In the genomic region with DNA sequence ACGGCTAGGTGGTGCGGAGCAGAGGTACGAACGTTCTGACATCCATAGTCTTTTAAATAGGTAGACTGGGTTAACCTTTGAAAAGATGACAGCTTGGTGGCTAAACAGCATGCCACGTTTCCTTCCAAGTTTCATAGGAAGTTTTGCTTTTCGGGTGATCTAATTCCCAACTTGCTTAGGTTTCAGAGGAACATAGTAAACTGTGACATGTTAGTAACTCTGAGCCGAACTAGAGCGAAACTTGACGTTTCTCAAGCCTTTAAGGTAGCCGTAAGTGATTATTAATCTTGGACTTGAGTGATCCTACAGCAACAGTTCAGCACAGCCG, we compare ENCODE assay signal across 8 mouse cellular contexts. TPM values are rescaled to one million over a fixed set of nuclear protein-coding genes. Genes with fewer than 3 reads are reported as not detected.
DNase-seq lines count a peak whose midpoint lies in the region; ATAC-seq lines count a peak whose summit lies in the region.

No protein-coding gene starts in this region.

- H3K36me3 ChIP-seq in kidney, embryonic 16.5 days (ENCODE audit: insufficient read depth, low read length), result no peaks in the 10 kb centered on the region
- H3K36me3 ChIP-seq in hindbrain, embryonic 15.5 days, result peaks cover 7% of the 10 kb centered on the region; the same call in 1 of the 2 replicates
- H3K36me3 ChIP-seq in midbrain, embryonic 16.5 days (ENCODE audit: control insufficient read depth, insufficient read depth, low read length), result peaks cover 2% of the 10 kb centered on the region; the same call in 1 of the 2 replicates

- H3K4me2 ChIP-seq in kidney, embryonic 16.5 days (replicated peaks; ENCODE audit: low read depth, low read length), result peak overlapping the region; percentile 83
- peak overlapping the region; percentile 66 for H3K4me2 ChIP-seq in hindbrain, embryonic 15.5 days
- H3K4me2 ChIP-seq in midbrain, embryonic 16.5 days (ENCODE audit: low read length), result peak overlapping the region; percentile 81

- H3K9ac ChIP-seq in kidney, embryonic 16.5 days (replicated peaks; ENCODE audit: low read length), result peak overlapping the region; percentile 90
- peak overlapping the region; percentile 85 for H3K9ac ChIP-seq in hindbrain, embryonic 15.5 days
- peak overlapping the region; percentile 93 for H3K9ac ChIP-seq in midbrain, embryonic 16.5 days (ENCODE audit: low read depth, low read length)

- ATAC-seq in kidney, embryonic 16.5 days (ENCODE audit: low FRiP score, low TSS enrichment), result no peak
- no peak for ATAC-seq in hindbrain, embryonic 15.5 days (ENCODE audit: low FRiP score, low read depth)
- ATAC-seq in midbrain, embryonic 16.5 days, result no peak
- no peak for ATAC-seq in activated CD4-positive, CD25-positive, alpha-beta regulatory T cell, adult 4 months

- peaks cover 12% of the 10 kb centered on the region; the same call in 1 of the 2 replicates for H3K4me1 ChIP-seq in kidney, embryonic 16.5 days (ENCODE audit: insufficient read depth, low read length)
- H3K4me1 ChIP-seq in hindbrain, embryonic 15.5 days (replicated peaks), result peaks cover 29% of the 10 kb centered on the region
- peaks cover 25% of the 10 kb centered on the region for H3K4me1 ChIP-seq in midbrain, embryonic 16.5 days (ENCODE audit: control insufficient read depth, insufficient read depth, low read length)

- H3K27ac ChIP-seq in kidney, embryonic 16.5 days (ENCODE audit: low read length), result peak overlapping the region; percentile 93
- peak overlapping the region; percentile 92 for H3K27ac ChIP-seq in hindbrain, embryonic 15.5 days (replicated peaks)
- H3K27ac ChIP-seq in midbrain, embryonic 16.5 days (ENCODE audit: low read length), result peak overlapping the region; percentile 92

- WGBS in kidney, embryonic 16.5 days, result 2% methylated on average over 11 of the region's 11 CpGs
- WGBS in hindbrain, embryonic 15.5 days, result 7% methylated on average over 11 of the region's 11 CpGs
- 7% methylated on average over 11 of the region's 11 CpGs for WGBS in midbrain, embryonic 16.5 days

- no peaks in the 10 kb centered on the region for H3K9me3 ChIP-seq in kidney, embryonic 16.5 days (ENCODE audit: low read length)
- no peaks in the 10 kb centered on the region for H3K9me3 ChIP-seq in hindbrain, embryonic 15.5 days
- H3K9me3 ChIP-seq in midbrain, embryonic 16.5 days (replicated peaks; ENCODE audit: control insufficient read depth, low read length, poor library complexity, severe bottlenecking), result no peaks in the 10 kb centered on the region

- H3K27me3 ChIP-seq in kidney, embryonic 16.5 days (ENCODE audit: insufficient read depth, low read length), result no peaks in the 10 kb centered on the region
- no peaks in the 10 kb centered on the region for H3K27me3 ChIP-seq in hindbrain, embryonic 15.5 days
- H3K27me3 ChIP-seq in midbrain, embryonic 16.5 days (ENCODE audit: control insufficient read depth, insufficient read depth, low read depth, low read length), result no peaks in the 10 kb centered on the region

- peak overlapping the region; percentile 89 for H3K4me3 ChIP-seq in kidney, embryonic 16.5 days (ENCODE audit: low read length)
- H3K4me3 ChIP-seq in hindbrain, embryonic 15.5 days, result peak overlapping the region; percentile 66
- H3K4me3 ChIP-seq in midbrain, embryonic 16.5 days (ENCODE audit: low read depth, low read length), result peak overlapping the region; percentile 95

- no peak for DNase-seq in kidney, postnatal 4 days
- peak; percentile 28 for DNase-seq in c-Kit-negative CD71-positive TER-119-positive erythroid progenitor cells, embryonic 14.5 days (ENCODE audit: low read depth, low spot score)
- no peak for DNase-seq in cerebellum, postnatal 14 days
- DNase-seq in testis, postnatal 10 days (ENCODE audit: low spot score), result no peak

RNA-seq across cellular contexts. Expression of a gene that starts 0.8 kb away (rescaled TPM):
- 30.9 and 37.0 TPM in 2 replicates for polyA plus RNA-seq in kidney, embryonic 16.5 days (2015; fragmentation: Nextera tagmentation; extraction: Ambion mirVana)
- 55.5 and 58.0 TPM in 2 replicates for polyA plus RNA-seq in hindbrain, embryonic 15.5 days (2015; fragmentation: Nextera tagmentation; extraction: Ambion mirVana)
- polyA plus RNA-seq in midbrain, embryonic 16.5 days (2015; fragmentation: Nextera tagmentation; extraction: Ambion mirVana), result 47.5 and 47.9 TPM in 2 replicates
- polyA plus RNA-seq in activated CD4-positive, CD25-positive, alpha-beta regulatory T cell, adult 4 months (2017; shearing (Covaris generic)), result 10 to 100 TPM; 16.8 to 21.4 TPM

RNA-seq across cellular contexts. Expression of a gene that starts 0.8 kb away (rescaled TPM):
- 25.3 and 26.2 TPM in 2 replicates for polyA plus RNA-seq in kidney, embryonic 16.5 days (2015; fragmentation: Nextera tagmentation; extraction: Ambion mirVana)
- polyA plus RNA-seq in hindbrain, embryonic 15.5 days (2015; fragmentation: Nextera tagmentation; extraction: Ambion mirVana), result 28.7 and 33.3 TPM in 2 replicates
- polyA plus RNA-seq in midbrain, embryonic 16.5 days (2015; fragmentation: Nextera tagmentation; extraction: Ambion mirVana), result 34.5 and 38.3 TPM in 2 replicates
- polyA plus RNA-seq in activated CD4-positive, CD25-positive, alpha-beta regulatory T cell, adult 4 months (2017; shearing (Covaris generic)), result 10 to 100 TPM; 23.5 to 36.9 TPM
